Mouse (Mus musculus) bone marrow, adult 2 months (tissue): ENCODE results near the gene Tsc22d3. TPM values are rescaled to one million over a fixed set of nuclear protein-coding genes. Genes with fewer than 3 reads are reported as not detected.

Experiments used
- H3K27ac ChIP-seq: fragments of 200-500 bp; 2 replicates; pipeline ENCODE4 v1.5.1; 2012; ENCODE audit warnings: low read depth, mild to moderate bottlenecking, control low read depth, inconsistent platforms, low read length; ENCODE audit not compliant: control insufficient read depth, poor library complexity, insufficient read depth
- H3K4me1 ChIP-seq: fragments of 200-500 bp; 2 replicates; pipeline ENCODE4 v1.6.1; 2011; ENCODE audit warnings: low read length; ENCODE audit not compliant: control insufficient read depth, insufficient read depth
- H3K4me3 ChIP-seq: fragments of 200-500 bp; replicated peaks from 2 replicates; pipeline ENCODE3; 2011; ENCODE audit warnings: mild to moderate bottlenecking, low read depth, low read length, control low read depth; ENCODE audit not compliant: control insufficient read depth
- CTCF ChIP-seq: fragments of 200-500 bp; IDR thresholded peaks from 2 replicates; pipeline ENCODE4 v1.5.1; 2011; ENCODE audit warnings: low read length, control low read depth; ENCODE audit not compliant: control insufficient read depth, insufficient read depth
- POLR2A ChIP-seq: fragments of 200-500 bp; IDR thresholded peaks from 2 replicates; pipeline ENCODE4 v1.6.1; 2011; ENCODE audit warnings: low read depth, mild to moderate bottlenecking, control low read depth, low read length, borderline replicate concordance; ENCODE audit not compliant: control insufficient read depth
- WGBS: fragments of 180-500 bp; shearing (Covaris S2); methylation state at CpG from one replicate; pipeline ENCODE4 v1.1.7; 2018; 5-methylcytosine and 5-hydroxymethylcytosine counted together
- polyA plus RNA-seq: library from polyadenylated mRNA; stranded (reverse); fragments of >200 nt; gene quantifications from 2 replicates; pipeline ENCODE4 v1.2.4, GENCODE M21; 2011; ENCODE audit warnings: low replicate concordance; ENCODE audit not compliant: missing spikeins, insufficient read depth, insufficient read length

Tsc22d3 gene
- 51.1 and 59.6 TPM in 2 replicates for polyA plus RNA-seq

DNA sequence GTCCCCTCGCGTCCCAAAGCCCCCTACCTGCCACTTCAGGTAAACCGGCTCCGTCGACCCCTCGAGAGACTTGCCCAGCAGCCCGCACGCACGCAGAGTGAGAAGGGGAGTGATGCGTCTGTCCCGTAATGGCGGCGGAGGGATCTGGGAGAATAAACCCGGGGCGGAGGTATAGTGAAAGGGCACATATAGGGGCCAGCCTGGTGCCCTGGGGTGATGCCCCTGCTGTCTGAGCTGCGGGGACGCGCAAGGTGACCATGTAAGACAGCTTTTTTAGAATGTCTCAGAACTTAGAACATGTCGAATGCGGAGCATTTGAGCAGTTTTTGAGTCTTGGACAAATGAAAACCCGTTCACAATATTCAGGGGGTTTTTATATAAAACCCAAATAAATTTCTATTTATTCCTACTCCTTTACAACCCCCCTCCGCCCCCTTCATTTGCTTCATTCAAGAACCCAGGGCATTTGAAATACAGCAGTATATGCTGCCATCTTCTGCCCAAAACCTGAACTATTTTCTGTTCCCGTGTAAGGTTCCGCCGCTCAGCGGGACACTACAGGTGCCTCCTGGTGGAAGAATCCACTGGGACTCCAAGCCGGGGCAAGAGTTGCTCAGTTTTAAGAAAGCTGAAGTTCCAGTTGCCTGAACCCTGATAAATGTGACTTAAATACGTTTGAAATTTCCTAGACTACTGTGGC lies at the start of gene Tsc22d3:
TSS of gene Tsc22d3 (minus strand) at position 250 of the 700 bp plus-strand sequence.
- 15% methylated on average over 28 of the region's 28 CpGs for WGBS
- peak within 1 kb of the TSS; percentile 53 for H3K4me3 ChIP-seq
- H3K4me1 ChIP-seq: no peaks in the 10 kb centered on the region
- TF ChIP-seq CTCF: peak; percentile 49; the same call in 1 of the 2 replicates
- no peak for TF ChIP-seq POLR2A
- no peak within 1 kb of the TSS; the same call in 1 of the 2 replicates for H3K27ac ChIP-seq

- no peaks in the 10 kb centered on the region for H3K4me1 ChIP-seq
- TF ChIP-seq POLR2A: no peak
- TF ChIP-seq CTCF: no peak
- whole genome bisulfite sequencing: 69% methylated on average over 2 of the region's 2 CpGs
- H3K27ac ChIP-seq: no peak overlapping the region
- no peak overlapping the region for H3K4me3 ChIP-seq
These were observed 39.1 kb upstream of the Tsc22d3 start for GRCm38 (mm10) chrX:140639592-140639991.

DNA sequence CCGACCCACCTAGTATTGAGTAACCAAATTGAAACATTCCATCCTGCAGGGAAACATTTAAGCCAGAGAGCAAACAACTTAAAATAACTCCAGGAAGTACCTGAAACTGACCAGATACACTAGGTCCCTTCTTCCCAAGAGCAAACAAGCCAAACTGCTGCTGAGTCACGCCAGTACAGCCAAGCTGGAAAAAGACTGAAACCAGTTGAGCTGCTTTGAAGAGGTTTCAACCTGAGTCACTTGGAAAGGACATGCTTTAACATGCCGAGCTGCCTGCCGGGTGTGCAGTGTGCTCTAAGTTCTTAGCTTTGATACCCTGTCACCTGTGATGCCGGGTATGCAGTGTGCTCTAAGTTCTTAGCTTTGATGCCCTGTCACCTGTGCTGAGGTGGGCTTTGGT lies 37.6 kb upstream of the Tsc22d3 start:
- 75% methylated on average over 5 of the region's 5 CpGs for WGBS

GRCm38 (mm10) chrX:140624875-140625594 lies 24.6 kb upstream of the Tsc22d3 start:
- WGBS: 46% methylated on average over 12 of the region's 12 CpGs
- no peak for TF ChIP-seq CTCF
- TF ChIP-seq POLR2A: no peak

More for the DNA sequence above, 37.6 kb upstream of the Tsc22d3 start:
- H3K4me3 ChIP-seq: no peak overlapping the region
- TF ChIP-seq CTCF: no peak
- TF ChIP-seq POLR2A: no peak
- no peak overlapping the region for H3K27ac ChIP-seq
- H3K4me1 ChIP-seq: no peaks in the 10 kb centered on the region

DNA sequence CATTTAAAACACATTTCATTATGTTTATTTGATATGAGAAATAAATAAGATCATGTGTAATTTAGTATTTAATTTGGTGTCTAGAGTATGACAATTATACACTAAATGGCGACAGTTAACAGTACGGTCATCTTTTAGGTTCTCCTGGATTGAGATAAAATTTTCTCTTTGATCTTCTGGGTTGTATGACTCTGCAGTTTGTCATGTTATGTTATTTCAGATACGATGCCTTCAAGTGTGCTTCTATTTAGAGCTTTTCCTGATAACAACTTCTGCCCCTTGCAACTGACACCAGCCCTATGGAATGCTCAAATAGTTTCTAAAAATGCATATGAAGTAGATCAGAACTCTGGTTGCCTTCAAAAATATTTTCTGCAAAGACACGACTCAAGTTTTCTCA lies 9.5 kb upstream of the Tsc22d3 start:
- H3K4me1 ChIP-seq: no peaks in the 10 kb centered on the region
- no peak overlapping the region for H3K27ac ChIP-seq
- H3K4me3 ChIP-seq: no peak overlapping the region
- WGBS: 66% methylated on average over 4 of the region's 4 CpGs
- TF ChIP-seq CTCF: no peak

More at GRCm38 (mm10) chrX:140624875-140625594, 24.6 kb upstream of the Tsc22d3 start:
- Histone ChIP-seq H3K4me3 (no peak overlapping the region), H3K27ac (no peak overlapping the region), H3K4me1 (no peaks in the 10 kb centered on the region)

DNA sequence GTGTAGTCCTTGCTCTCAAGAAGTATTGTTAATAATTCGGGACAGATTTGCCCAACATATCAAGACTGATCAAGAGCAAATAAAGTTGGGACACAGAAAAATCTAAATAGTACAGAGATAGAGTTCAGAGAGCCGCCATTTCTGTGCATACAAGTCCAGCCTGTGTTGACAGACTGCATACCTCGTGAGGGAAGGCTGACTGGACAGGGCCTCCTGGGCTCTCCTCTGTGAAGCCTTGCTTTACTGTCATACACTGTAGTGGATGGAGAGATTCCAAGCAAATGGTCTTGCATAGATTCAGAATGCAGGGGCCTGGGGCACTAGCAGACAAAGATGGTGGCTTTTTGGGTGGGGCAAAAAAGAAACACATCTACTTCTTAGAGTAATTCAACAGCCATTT lies 1.4 kb upstream of the Tsc22d3 start:
- no peak overlapping the region for H3K4me3 ChIP-seq
- TF ChIP-seq POLR2A: no peak
- no peak for TF ChIP-seq CTCF
- no peak overlapping the region for H3K27ac ChIP-seq
- 70% methylated on average over 3 of the region's 3 CpGs for WGBS
- no peaks in the 10 kb centered on the region for H3K4me1 ChIP-seq

- no peak overlapping the region for H3K4me3 ChIP-seq
- WGBS: 20% methylated on average over 4 of the region's 4 CpGs
- H3K27ac ChIP-seq: no peak overlapping the region
- TF ChIP-seq POLR2A: no peak
- TF ChIP-seq CTCF: no peak
- H3K4me1 ChIP-seq: no peaks in the 10 kb centered on the region
These were observed 852 bp upstream of the Tsc22d3 start for GRCm38 (mm10) chrX:140601311-140601710.

- Histone ChIP-seq H3K4me3 (peak overlapping the region; percentile 53), H3K4me1 (no peaks in the 10 kb centered on the region), H3K27ac (no peak overlapping the region; the same call in 1 of the 2 replicates)
- WGBS: 10% methylated on average over 73 of the region's 78 CpGs
- TF ChIP-seq CTCF (no peak), POLR2A (no peak)
These were observed 674 bp downstream of the Tsc22d3 start for GRCm38 (mm10) chrX:140599561-140600409.
